Mouse (Mus musculus) bone marrow macrophage, adult 2 months (primary cell): ENCODE data around the gene Lgmn. TPM values are rescaled to one million over a fixed set of nuclear protein-coding genes. Genes with fewer than 3 reads are reported as not detected.

ENCODE experiments used
- H3K27ac ChIP-seq: 2 replicates; pipeline ENCODE4 v1.5.1; 2012; ENCODE audit warnings: low read depth, low read length; ENCODE audit not compliant: insufficient read depth
- H3K4me1 ChIP-seq: 2 replicates; pipeline ENCODE4 v1.6.1; 2012; ENCODE audit warnings: low read length; ENCODE audit not compliant: control insufficient read depth, insufficient read depth
- H3K4me3 ChIP-seq: 2 replicates; pipeline ENCODE4 v1.5.1; 2012; ENCODE audit warnings: mild to moderate bottlenecking, low read length, moderate library complexity; ENCODE audit not compliant: insufficient read depth
- CTCF ChIP-seq: IDR thresholded peaks from 2 replicates; pipeline ENCODE4 v1.5.1; 2012; ENCODE audit warnings: low read depth, mild to moderate bottlenecking, low read length, moderate library complexity
- POLR2A ChIP-seq: IDR thresholded peaks from 2 replicates; pipeline ENCODE4 v1.6.1; 2012; ENCODE audit warnings: mild to moderate bottlenecking, low read depth, low read length, borderline replicate concordance
- polyA plus RNA-seq: library from polyadenylated mRNA; stranded (reverse); fragments of >200 nt; gene quantifications from 2 replicates; pipeline ENCODE4 v1.2.4, GENCODE M21; 2012; ENCODE audit not compliant: missing spikeins, insufficient read depth, insufficient read length

The Lgmn gene
- polyA plus RNA-seq, 1 experiment, result 1,623 TPM

- Histone ChIP-seq H3K27ac (no peak overlapping the region), H3K4me1 (peaks cover 59% of the 10 kb centered on the region), H3K4me3 (no peak overlapping the region)
- TF ChIP-seq POLR2A (no peak), CTCF (no peak)
These were observed 70.0 kb downstream of the Lgmn start for GRCm38 (mm10) chr12:102369488-102370235.

DNA sequence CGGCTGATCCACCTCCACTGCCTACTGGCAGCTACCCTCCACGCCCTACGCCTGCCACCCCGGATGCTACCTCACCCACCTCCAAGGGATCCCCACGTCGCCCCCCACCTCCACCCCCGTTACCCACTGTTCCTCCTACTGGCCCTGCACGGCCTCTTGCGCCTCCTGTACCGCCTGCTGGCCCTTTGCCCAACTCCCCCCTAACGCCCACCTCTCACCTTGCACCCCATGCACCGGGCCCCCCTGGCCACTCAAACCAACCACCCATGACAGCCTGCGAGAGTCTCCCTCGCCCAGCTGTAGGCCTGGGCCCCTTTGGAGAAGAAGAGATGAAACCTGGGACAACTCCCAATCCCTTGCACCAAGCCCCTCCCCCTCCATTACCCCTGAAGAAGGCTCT, 71.1 kb downstream of the Lgmn start:
- H3K4me3 ChIP-seq, result peak overlapping the region; percentile 21

GRCm38 (mm10) chr12:102368066-102368465, 71.5 kb downstream of the Lgmn start:
- Histone ChIP-seq H3K4me1 (peaks cover 65% of the 10 kb centered on the region), H3K27ac (peak overlapping the region; percentile 91), H3K4me3 (peak overlapping the region; percentile 21)
- TF ChIP-seq POLR2A, result no peak

More for the DNA sequence above, 71.1 kb downstream of the Lgmn start:
- peaks cover 63% of the 10 kb centered on the region for H3K4me1 ChIP-seq
- TF ChIP-seq POLR2A, result no peak
- TF ChIP-seq CTCF, result no peak
- peak overlapping the region; percentile 91 for H3K27ac ChIP-seq

- Histone ChIP-seq H3K4me3 (no peak overlapping the region), H3K4me1 (peaks cover 66% of the 10 kb centered on the region), H3K27ac (peak overlapping the region; percentile 91)
- no peak for TF ChIP-seq POLR2A
- TF ChIP-seq CTCF, result no peak
These were observed 72.5 kb downstream of the Lgmn start for GRCm38 (mm10) chr12:102367075-102367474.

DNA sequence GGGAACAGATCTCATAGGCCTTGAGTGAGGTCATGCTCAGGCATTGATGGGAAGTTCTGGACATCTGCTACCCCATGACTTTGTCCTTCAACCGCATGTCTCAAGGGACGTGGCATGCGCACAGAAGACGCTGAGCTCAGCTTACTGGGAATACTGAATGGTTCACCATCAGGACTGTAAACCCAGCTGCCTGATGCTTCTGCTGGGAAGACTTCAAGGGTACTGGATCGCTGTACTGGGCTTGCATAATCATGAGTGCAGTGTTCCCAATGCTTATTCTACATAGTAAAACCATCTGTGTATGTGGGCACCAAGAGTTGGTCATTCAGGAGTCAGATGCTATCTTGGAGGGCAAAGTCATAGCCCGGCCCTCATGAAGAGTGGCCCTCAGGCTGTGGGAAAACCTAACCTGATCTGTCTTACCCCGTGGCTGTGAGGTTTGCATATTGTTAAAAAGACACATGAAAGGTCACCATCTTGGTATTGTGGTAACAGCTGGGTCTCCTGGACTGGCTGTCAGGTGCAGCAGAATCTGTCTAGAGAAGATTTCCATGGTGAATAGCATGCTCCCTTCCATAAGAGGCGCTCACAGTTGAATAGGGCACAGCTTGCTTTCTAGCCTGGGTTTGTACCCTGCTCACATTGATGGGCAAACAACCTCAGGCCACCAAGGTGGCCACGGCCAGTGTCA, 73.3 kb downstream of the Lgmn start:
- Histone ChIP-seq H3K27ac (peak overlapping the region; percentile 91), H3K4me3 (no peak overlapping the region), H3K4me1 (peaks cover 69% of the 10 kb centered on the region)
- TF ChIP-seq CTCF (no peak), POLR2A (no peak)

DNA sequence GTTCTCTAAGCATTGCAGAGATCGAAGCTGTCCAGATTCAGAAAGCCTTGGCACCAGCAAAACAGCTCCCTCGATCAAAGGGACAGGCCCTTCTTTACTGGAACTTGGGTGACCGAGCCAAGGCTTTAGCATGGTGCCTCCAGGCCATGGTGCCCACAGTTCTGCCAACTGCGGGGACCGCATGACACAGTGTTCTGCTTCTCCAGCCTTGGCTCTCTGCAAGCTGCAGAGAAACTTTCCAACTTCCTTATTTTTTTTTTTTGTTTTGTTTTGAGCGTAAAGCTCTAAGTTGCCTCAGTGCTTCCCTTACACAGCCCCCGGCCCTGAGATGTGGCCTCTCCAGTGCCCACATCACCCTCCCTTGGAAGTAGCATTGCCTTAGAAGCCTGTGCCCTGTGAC, 74.6 kb downstream of the Lgmn start:
- Histone ChIP-seq H3K27ac (peak overlapping the region; percentile 91), H3K4me1 (peaks cover 61% of the 10 kb centered on the region), H3K4me3 (peak overlapping the region; percentile 6; the same call in 1 of the 2 replicates)
- TF ChIP-seq CTCF (no peak), POLR2A (no peak)

- no peak overlapping the region for H3K27ac ChIP-seq
- no peak overlapping the region for H3K4me3 ChIP-seq
- no peak for TF ChIP-seq POLR2A
- TF ChIP-seq CTCF, result no peak
- H3K4me1 ChIP-seq, result peaks cover 41% of the 10 kb centered on the region
These were observed 78.1 kb downstream of the Lgmn start for GRCm38 (mm10) chr12:102361189-102362161.

DNA sequence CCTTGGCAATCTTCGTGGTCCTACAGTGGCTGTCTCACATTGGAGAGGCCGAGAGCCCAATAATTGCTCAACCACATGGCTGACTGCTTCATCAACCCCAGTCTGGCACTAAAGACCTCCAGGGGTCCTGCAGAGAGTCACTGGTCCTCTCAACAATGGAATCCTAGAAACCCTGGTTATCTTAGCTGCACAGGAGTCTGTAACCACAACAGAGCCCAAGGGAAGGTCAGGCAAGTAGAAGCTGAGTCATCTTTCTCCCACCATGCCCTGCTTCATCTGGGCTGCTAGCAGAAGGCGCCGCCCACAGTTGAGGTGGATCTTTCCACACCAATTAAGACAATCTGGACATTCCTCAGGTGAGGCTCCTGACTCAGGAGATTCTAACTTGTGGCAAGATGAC, 80.2 kb downstream of the Lgmn start:
- Histone ChIP-seq H3K27ac (no peak overlapping the region), H3K4me1 (peaks cover 43% of the 10 kb centered on the region), H3K4me3 (no peak overlapping the region)
- no peak for TF ChIP-seq CTCF
- TF ChIP-seq POLR2A, result no peak

DNA sequence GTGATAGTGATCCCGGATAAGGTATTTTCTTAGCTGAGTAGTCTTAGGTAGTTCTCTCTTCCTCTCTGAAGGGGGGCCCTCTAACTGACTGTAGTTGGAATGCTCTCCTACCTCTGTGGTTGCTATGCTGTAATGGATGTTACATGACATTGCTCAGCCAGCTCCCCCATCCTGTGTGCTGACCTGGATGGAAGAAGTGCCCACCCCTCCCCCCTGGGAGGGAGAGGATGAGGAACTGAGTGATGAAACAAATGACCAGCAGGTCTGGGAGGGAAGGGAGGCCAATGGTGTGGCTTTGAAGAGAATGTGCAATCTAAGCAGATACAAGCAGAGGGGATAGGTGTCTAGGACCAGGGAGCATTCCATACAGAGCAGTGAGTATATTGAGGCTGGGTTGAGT, 82.8 kb downstream of the Lgmn start:
- Histone ChIP-seq H3K4me3 (no peak overlapping the region), H3K4me1 (peaks cover 57% of the 10 kb centered on the region), H3K27ac (no peak overlapping the region)
- TF ChIP-seq POLR2A (no peak), CTCF (no peak)
